ENCODE assay signal across 33 mouse cellular contexts in the genomic region with DNA sequence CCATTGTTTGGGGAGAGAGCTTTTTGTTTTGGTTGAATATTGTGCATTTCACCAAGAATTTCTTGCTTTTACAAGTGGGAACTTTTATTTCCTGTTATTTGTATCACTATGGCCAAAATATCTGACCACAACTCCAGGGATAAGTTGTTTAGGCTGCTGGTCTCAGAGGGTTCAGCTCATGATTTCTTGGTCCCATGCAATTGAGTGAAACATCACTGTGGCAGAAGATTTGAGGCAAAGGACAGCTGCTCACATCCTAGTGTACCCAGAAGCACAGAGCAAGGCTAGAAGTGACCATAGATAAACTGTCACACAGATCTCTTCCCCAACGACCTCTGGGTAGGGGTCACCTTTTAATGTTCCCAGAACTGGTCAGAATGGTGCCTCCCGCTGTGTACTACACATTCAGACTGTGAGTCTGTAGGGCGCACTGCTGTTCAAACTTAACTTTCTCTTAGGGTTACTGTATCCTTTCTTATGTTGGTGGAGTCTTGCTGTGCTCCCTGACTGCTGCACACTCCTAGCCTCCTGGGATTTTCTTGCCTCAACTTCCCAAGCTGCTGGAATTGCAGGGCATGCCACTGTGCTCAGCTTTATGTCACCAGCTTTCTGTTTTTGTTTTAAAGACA. TPM values are rescaled to one million over a fixed set of nuclear protein-coding genes. Genes with fewer than 3 reads are reported as not detected.
DNase-seq lines count a peak whose midpoint lies in the region; ATAC-seq and TF ChIP-seq lines count a peak whose summit lies in the region.
"Had no signal": no experiment of that assay in that cellular context is flagged by ENCODE, and none has a peak within 500 bp of the region (broad histone marks: within the 10 kb centered on the region; RNA-seq: fewer than 3 reads in every experiment).

No protein-coding gene starts in this region.

- H3K9me3 ChIP-seq in intestine, embryonic 15.5 days, result no peaks in the 10 kb centered on the region
- H3K9me3 ChIP-seq in intestine, postnatal 0 days (ENCODE audit: control insufficient read depth), result no peaks in the 10 kb centered on the region
- no peaks in the 10 kb centered on the region for H3K9me3 ChIP-seq in lung, embryonic 14.5 days (ENCODE audit: low read depth, low read length)
- no peaks in the 10 kb centered on the region for H3K9me3 ChIP-seq in ES-Bruce4 (replicated peaks; ENCODE audit: control insufficient read depth, insufficient read depth, low read length, poor library complexity, severe bottlenecking)
- H3K9me3 ChIP-seq: embryonic facial prominence, embryonic 13.5 days; hindbrain, embryonic 10.5 days; hindbrain, embryonic 15.5 days; midbrain, embryonic 15.5 days; neural tube, embryonic 12.5 days had no signal

- DNase-seq in lung, embryonic 14.5 days, result no peak
- no peak for DNase-seq in lung, postnatal 14 days
- peak; percentile 31 for DNase-seq in adipocyte (ENCODE audit: low spot score)
- DNase-seq in adrenal gland, postnatal 36 days, result no peak
- no peak for DNase-seq in left cerebral cortex, postnatal 4 days
- DNase-seq: adrenal gland, postnatal 10 days; cerebellum, adult 11-12 months; cerebellum, postnatal 10 days; gastrocnemius, adult 2 months; gastrocnemius, postnatal 36 days; heart, adult 2 months; heart, postnatal 14 days; kidney, adult 8-10 months; layer of hippocampus, postnatal 36 days; right cerebral cortex, adult 18-20 months; spleen, adult 18-20 months; thymus, adult 2 months; thymus, postnatal 36 days had no signal

- 0 out of 2 replicates have a peak overlapping the region, but pooled peaks have one; percentile 2 for H3K27ac ChIP-seq in intestine, embryonic 15.5 days
- H3K27ac ChIP-seq in intestine, postnatal 0 days (ENCODE audit: low read depth, low read length), result no peak overlapping the region
- H3K27ac ChIP-seq in lung, embryonic 14.5 days (ENCODE audit: low read depth), result peak overlapping the region; percentile 49; the same call in 1 of the 2 replicates
- no peak overlapping the region for H3K27ac ChIP-seq in ES-Bruce4 (ENCODE audit: insufficient read depth, low read length)
- H3K27ac ChIP-seq: gastrocnemius, adult 2 months; heart, adult 2 months; hindbrain, embryonic 10.5 days; hindbrain, embryonic 15.5 days; macrophage; midbrain, embryonic 15.5 days; neural tube, embryonic 12.5 days had no signal

- no peaks in the 10 kb centered on the region for H3K36me3 ChIP-seq in intestine, embryonic 15.5 days
- H3K36me3 ChIP-seq in intestine, postnatal 0 days (ENCODE audit: control insufficient read depth, insufficient read depth), result no peaks in the 10 kb centered on the region
- H3K36me3 ChIP-seq in lung, embryonic 14.5 days (ENCODE audit: insufficient read depth), result no peaks in the 10 kb centered on the region; the same call in 1 of the 2 replicates
- no peaks in the 10 kb centered on the region for H3K36me3 ChIP-seq in ES-Bruce4 (ENCODE audit: control insufficient read depth, insufficient read depth, low read length, poor library complexity, severe bottlenecking)
- H3K36me3 ChIP-seq: embryonic facial prominence, embryonic 13.5 days; hindbrain, embryonic 15.5 days; midbrain, embryonic 15.5 days; neural tube, embryonic 12.5 days had no signal

- H3K4me1 ChIP-seq in intestine, embryonic 15.5 days (replicated peaks), result peaks cover 20% of the 10 kb centered on the region
- H3K4me1 ChIP-seq in intestine, postnatal 0 days (replicated peaks; ENCODE audit: control insufficient read depth, insufficient read depth, low read length), result no peaks in the 10 kb centered on the region; the same call in 1 of the 2 replicates
- peaks cover 13% of the 10 kb centered on the region for H3K4me1 ChIP-seq in lung, embryonic 14.5 days (ENCODE audit: insufficient read depth)
- peaks cover 5% of the 10 kb centered on the region for H3K4me1 ChIP-seq in ES-Bruce4 (ENCODE audit: control insufficient read depth, insufficient read depth, low read length)

- 52% methylated on average over 3 of the region's 3 CpGs for WGBS in intestine, embryonic 15.5 days
- WGBS in intestine, postnatal 0 days, result 45% methylated on average over 3 of the region's 3 CpGs
- WGBS in lung, embryonic 14.5 days, result 41% methylated on average over 3 of the region's 3 CpGs

- H3K9ac ChIP-seq in intestine, embryonic 15.5 days, result no peak overlapping the region
- no peak overlapping the region for H3K9ac ChIP-seq in intestine, postnatal 0 days (ENCODE audit: low read depth, low read length)
- no peak overlapping the region for H3K9ac ChIP-seq in lung, embryonic 14.5 days
- H3K9ac ChIP-seq in ES-Bruce4 (ENCODE audit: low read depth, poor library complexity, severe bottlenecking), result no peak overlapping the region
- H3K9ac ChIP-seq: hindbrain, embryonic 15.5 days; limb, embryonic 13.5 days; midbrain, embryonic 15.5 days; neural tube, embryonic 12.5 days had no signal

- peak; percentile 67; the same call in 1 of the 2 replicates for TF ChIP-seq EP300 in ES-Bruce4 (IDR thresholded peaks at IDR 0.05; ENCODE audit: insufficient read depth, low read depth, low read length)

- H3K27me3 ChIP-seq in intestine, embryonic 15.5 days (replicated peaks), result no peaks in the 10 kb centered on the region
- H3K27me3 ChIP-seq in intestine, postnatal 0 days (replicated peaks; ENCODE audit: control insufficient read depth, insufficient read depth, low read length), result no peaks in the 10 kb centered on the region
- no peaks in the 10 kb centered on the region for H3K27me3 ChIP-seq in lung, embryonic 14.5 days (ENCODE audit: insufficient read depth, low read length)
- H3K27me3 ChIP-seq in ES-Bruce4 (ENCODE audit: control insufficient read depth, insufficient read depth, low read length, poor library complexity, severe bottlenecking), result no peaks in the 10 kb centered on the region
- H3K27me3 ChIP-seq: embryonic facial prominence, embryonic 13.5 days; hindbrain, embryonic 15.5 days; limb, embryonic 13.5 days; midbrain, embryonic 15.5 days; neural tube, embryonic 12.5 days had no signal

- TF ChIP-seq POLR2A in ES-Bruce4 (IDR thresholded peaks at IDR 0.05; ENCODE audit: insufficient read depth, low read length), result no peak

- H3K4me3 ChIP-seq in intestine, embryonic 15.5 days (replicated peaks), result no peak overlapping the region
- no peak overlapping the region for H3K4me3 ChIP-seq in intestine, postnatal 0 days (ENCODE audit: low read depth, low read length)
- H3K4me3 ChIP-seq in lung, embryonic 14.5 days (ENCODE audit: low read depth, low read length), result no peak overlapping the region
- H3K4me3 ChIP-seq in ES-Bruce4 (ENCODE audit: low read depth, low read length), result no peak overlapping the region
- H3K4me3 ChIP-seq: embryonic facial prominence, embryonic 13.5 days; erythroblast, embryonic 14.5 days; gastrocnemius, adult 2 months; heart, adult 2 months; hindbrain, embryonic 10.5 days; hindbrain, embryonic 15.5 days; limb, embryonic 13.5 days; midbrain, embryonic 15.5 days; neural tube, embryonic 12.5 days had no signal

- ATAC-seq in intestine, embryonic 15.5 days, result no peak
- no peak for ATAC-seq in intestine, postnatal 0 days
- ATAC-seq in lung, embryonic 14.5 days (ENCODE audit: insufficient read depth), result no peak
- ATAC-seq: activated CD4-positive, CD25-positive, alpha-beta regulatory T cell, adult 4 months; forebrain, embryonic 16.5 days; inflammation-experienced regulatory T-cells, adult 6 months; midbrain, embryonic 15.5 days had no signal

- no peak overlapping the region for H3K4me2 ChIP-seq in intestine, embryonic 15.5 days (replicated peaks)
- no peak overlapping the region for H3K4me2 ChIP-seq in intestine, postnatal 0 days (replicated peaks; ENCODE audit: low read depth)
- no peak overlapping the region for H3K4me2 ChIP-seq in lung, embryonic 14.5 days
- H3K4me2 ChIP-seq: embryonic facial prominence, embryonic 13.5 days; hindbrain, embryonic 15.5 days; liver, embryonic 11.5 days; midbrain, embryonic 15.5 days; neural tube, embryonic 12.5 days had no signal

- no peak for TF ChIP-seq CTCF in intestine, postnatal 0 days (IDR thresholded peaks at IDR 0.05; ENCODE audit: low read depth)
- no peak for TF ChIP-seq CTCF in lung, embryonic 14.5 days (IDR thresholded peaks at IDR 0.05; ENCODE audit: low read depth)
- no peak for TF ChIP-seq CTCF in ES-Bruce4 (IDR thresholded peaks at IDR 0.05; ENCODE audit: low read depth, low read length)

- intact Hi-C loops in left cerebral cortex, postnatal 4 days (cut with DNase I), result no loop called here

RNA-seq across cellular contexts. Expression of a gene that starts 5.6 kb away (rescaled TPM):
- 33.7 and 38.5 TPM in 2 replicates for polyA plus RNA-seq in intestine, embryonic 15.5 days (2015; fragmentation: Nextera tagmentation; extraction: Ambion mirVana)
- 14.0 and 14.5 TPM in 2 replicates for polyA plus RNA-seq in intestine, postnatal 0 days (2015; fragmentation: Nextera tagmentation; extraction: Ambion mirVana)
- 65.6 and 67.1 TPM in 2 replicates for polyA plus RNA-seq in lung, embryonic 14.5 days (2014; fragmentation: Nextera tagmentation; extraction: Ambion mirVana)
- polyA plus RNA-seq in ES-Bruce4 (2011; ENCODE audit: insufficient read depth, insufficient read length, low read depth, missing spikeins), result 221 and 240 TPM in 2 replicates
- total RNA-seq in adrenal gland, postnatal 36 days (2021), result 10 to 100 TPM; 43.2 to 56.1 TPM
- 10 to 100 TPM; 62.6 to 63.4 TPM for total RNA-seq in left cerebral cortex, postnatal 4 days (2021)

RNA-seq across cellular contexts. Expression of a gene that starts 31.9 kb away (rescaled TPM):
- polyA plus RNA-seq in intestine, embryonic 15.5 days (2015; fragmentation: Nextera tagmentation; extraction: Ambion mirVana), result 5.5 and 6.9 TPM in 2 replicates
- polyA plus RNA-seq in intestine, postnatal 0 days (2015; fragmentation: Nextera tagmentation; extraction: Ambion mirVana), result 3.5 and 3.8 TPM in 2 replicates
- polyA plus RNA-seq in lung, embryonic 14.5 days (2014; fragmentation: Nextera tagmentation; extraction: Ambion mirVana), result 7.5 and 7.8 TPM in 2 replicates
- 18.4 and 20.6 TPM in 2 replicates for polyA plus RNA-seq in ES-Bruce4 (2011; ENCODE audit: insufficient read depth, insufficient read length, low read depth, missing spikeins)
- total RNA-seq in adrenal gland, postnatal 36 days (2021), result 10 to 100 TPM; 31.3 to 35.2 TPM
- 10 to 100 TPM; 39.2 to 39.3 TPM for total RNA-seq in left cerebral cortex, postnatal 4 days (2021)

Comparison
In these comparisons a context has a peak if more than half of its experiments do, and no peak if none do; other contexts are left out.
1. H3K27ac ChIP-seq: peak in intestine, embryonic 15.5 days (single experiment) and lung, embryonic 14.5 days (single experiment); none in intestine, postnatal 0 days (single experiment) and ES-Bruce4 (single experiment).